Mouse (Mus musculus) central nervous system, embryonic 11.5 days (tissue): ENCODE results near the gene Mucl3. TPM values are rescaled to one million over a fixed set of nuclear protein-coding genes. Genes with fewer than 3 reads are reported as not detected.

ENCODE experiments used
- polyA plus RNA-seq: library from polyadenylated mRNA; depleted of rRNA; stranded (reverse); fragments of >200 nt; gene quantifications from 2 replicates; pipeline ENCODE4 v1.2.3, GENCODE M21; 2012; rRNA removed

Mucl3 gene
- polyA plus RNA-seq = 0.08 and 0.16 TPM in 2 replicates

GRCm38 (mm10) chr17:35643609-35644236 lies at the start of gene Mucl3:
TSS of gene Mucl3 (minus strand) at chr17:35643695.

GRCm38 (mm10) chr17:35673416-35674035 lies 30.0 kb upstream of the Mucl3 start, which contains the start of gene Gtf2h4:
TSS of gene Gtf2h4 (minus strand) at chr17:35673739.

GRCm38 (mm10) chr17:35667334-35668065 lies 24.0 kb upstream of the Mucl3 start, which contains the start of gene Vars2:
TSS of gene Vars2 (minus strand) at chr17:35667592.

GRCm38 (mm10) chr17:35626537-35626936 lies 17.0 kb downstream of the Mucl3 start, which contains the start of gene Gm9573:
TSS of gene Gm9573 (minus strand) at chr17:35626637.

GRCm38 (mm10) chr17:35601249-35601648 lies 42.2 kb downstream of the Mucl3 start, which contains the start of gene Sfta2:
TSS of gene Sfta2 (plus strand) at chr17:35601549.

Other genes starting within 250 kb of the Mucl3 start
- gene H2-Q6, start 218.8 kb downstream of the Mucl3 start, polyA plus RNA-seq = 1.5 and 2.1 TPM in 2 replicates
- 15.0 and 17.0 TPM in 2 replicates for gene H2-Q7, start 204.5 kb downstream of the Mucl3 start, polyA plus RNA-seq
- 2.2 and 4.0 TPM in 2 replicates for gene H2-Q10, start 173.6 kb downstream of the Mucl3 start, polyA plus RNA-seq
- 0.24 and 0.57 TPM in 2 replicates for gene Pou5f1, start 137.7 kb downstream of the Mucl3 start, polyA plus RNA-seq
- 31.4 and 45.2 TPM in 2 replicates for gene Tcf19, start 126.9 kb downstream of the Mucl3 start, polyA plus RNA-seq
- gene Cchcr1, start 126.6 kb downstream of the Mucl3 start, polyA plus RNA-seq = 36.9 and 61.2 TPM in 2 replicates
- 1.4 and 1.9 TPM in 2 replicates for gene Psors1c2, start 110.5 kb downstream of the Mucl3 start, polyA plus RNA-seq
- gene Cdsn, start 91.6 kb downstream of the Mucl3 start, polyA plus RNA-seq = 0.04 TPM in 2 replicates
- gene 2300002M23Rik, start 76.2 kb downstream of the Mucl3 start, polyA plus RNA-seq = not detected in 2 replicates
- gene Sfta2, start 42.1 kb downstream of the Mucl3 start, polyA plus RNA-seq = not detected in 2 replicates
- gene Gm9573, start 17.1 kb downstream of the Mucl3 start, polyA plus RNA-seq = not detected in 2 replicates
- 31.5 and 40.9 TPM in 2 replicates for gene Vars2, start 23.9 kb upstream of the Mucl3 start, polyA plus RNA-seq
- gene Gtf2h4, start 30.0 kb upstream of the Mucl3 start, polyA plus RNA-seq = 40.9 and 46.6 TPM in 2 replicates
- 85.4 and 116 TPM in 2 replicates for gene Ddr1, start 60.9 kb upstream of the Mucl3 start, polyA plus RNA-seq
- 2.3 and 3.8 TPM in 2 replicates for gene Ier3, start 178.0 kb upstream of the Mucl3 start, polyA plus RNA-seq
- gene Flot1, start 179.5 kb upstream of the Mucl3 start, polyA plus RNA-seq = 53.2 and 54.8 TPM in 2 replicates
- 1,643 and 2,189 TPM in 2 replicates for gene Tubb5, start 194.6 kb upstream of the Mucl3 start, polyA plus RNA-seq
- 37.8 and 41.2 TPM in 2 replicates for gene Mdc1, start 197.8 kb upstream of the Mucl3 start, polyA plus RNA-seq
- 61.1 and 62.0 TPM in 2 replicates for gene Nrm, start 217.6 kb upstream of the Mucl3 start, polyA plus RNA-seq
- gene Ppp1r18, start 221.9 kb upstream of the Mucl3 start, polyA plus RNA-seq = 47.5 and 56.9 TPM in 2 replicates
- gene Dhx16, start 236.1 kb upstream of the Mucl3 start, polyA plus RNA-seq = 72.6 and 76.7 TPM in 2 replicates